Mouse (Mus musculus): ENCODE results near the gene Plac1. TPM values are rescaled to one million over a fixed set of nuclear protein-coding genes. Genes with fewer than 3 reads are reported as not detected.

Plac1 gene
- polyA plus RNA-seq, 1 experiment: not detected

GRCm38 (mm10) chrX:53049196-53049595, 190.7 kb downstream of the Plac1 start:
- TF ChIP-seq POLR2A (IDR thresholded peaks at IDR 0.05; ENCODE audit: borderline replicate concordance, control insufficient read depth, low read depth, low read length): no peak
- TF ChIP-seq CTCF (IDR thresholded peaks at IDR 0.05; ENCODE audit: control insufficient read depth, insufficient read depth, low read length): no peak
- WGBS: 48% methylated on average over 4 of the region's 4 CpGs

GRCm38 (mm10) chrX:53046911-53047310, 193.0 kb downstream of the Plac1 start:
- TF ChIP-seq CTCF (IDR thresholded peaks at IDR 0.05; ENCODE audit: control insufficient read depth, insufficient read depth, low read length) (no peak), POLR2A (IDR thresholded peaks at IDR 0.05; ENCODE audit: borderline replicate concordance, control insufficient read depth, low read depth, low read length) (no peak)
- H3K4me1 ChIP-seq (ENCODE audit: control insufficient read depth, insufficient read depth, low read length): no peaks in the 10 kb centered on the region; the same call in 1 of the 2 replicates
- WGBS: 60% methylated on average over 2 of the region's 2 CpGs

More at GRCm38 (mm10) chrX:53049196-53049595, 190.7 kb downstream of the Plac1 start:
- Histone ChIP-seq H3K27ac (ENCODE audit: control insufficient read depth, insufficient read depth, low read depth, low read length, poor library complexity) (no peak overlapping the region), H3K4me1 (ENCODE audit: control insufficient read depth, insufficient read depth, low read length) (no peaks in the 10 kb centered on the region; the same call in 1 of the 2 replicates), H3K4me3 (replicated peaks; ENCODE audit: control insufficient read depth, low read depth, low read length) (no peak overlapping the region)

GRCm38 (mm10) chrX:53046033-53046432, 193.9 kb downstream of the Plac1 start:
- no peak for TF ChIP-seq CTCF (IDR thresholded peaks at IDR 0.05; ENCODE audit: control insufficient read depth, insufficient read depth, low read length)
- TF ChIP-seq POLR2A (IDR thresholded peaks at IDR 0.05; ENCODE audit: borderline replicate concordance, control insufficient read depth, low read depth, low read length): no peak
- WGBS: 80% methylated on average over 4 of the region's 4 CpGs
- H3K27ac ChIP-seq (ENCODE audit: control insufficient read depth, insufficient read depth, low read depth, low read length, poor library complexity): no peak overlapping the region

More at GRCm38 (mm10) chrX:53046911-53047310, 193.0 kb downstream of the Plac1 start:
- Histone ChIP-seq H3K27ac (ENCODE audit: control insufficient read depth, insufficient read depth, low read depth, low read length, poor library complexity) (no peak overlapping the region), H3K4me3 (replicated peaks; ENCODE audit: control insufficient read depth, low read depth, low read length) (no peak overlapping the region)

GRCm38 (mm10) chrX:53045187-53045903, 194.6 kb downstream of the Plac1 start:
- Histone ChIP-seq H3K4me3 (replicated peaks; ENCODE audit: control insufficient read depth, low read depth, low read length) (no peak overlapping the region), H3K27ac (ENCODE audit: control insufficient read depth, insufficient read depth, low read depth, low read length, poor library complexity) (no peak overlapping the region), H3K4me1 (ENCODE audit: control insufficient read depth, insufficient read depth, low read length) (no peaks in the 10 kb centered on the region; the same call in 1 of the 2 replicates)
- TF ChIP-seq CTCF (IDR thresholded peaks at IDR 0.05; ENCODE audit: control insufficient read depth, insufficient read depth, low read length): no peak
- TF ChIP-seq POLR2A (IDR thresholded peaks at IDR 0.05; ENCODE audit: borderline replicate concordance, control insufficient read depth, low read depth, low read length): no peak
- 20% methylated on average over 10 of the region's 10 CpGs for WGBS

More at GRCm38 (mm10) chrX:53046033-53046432, 193.9 kb downstream of the Plac1 start:
- Histone ChIP-seq H3K4me1 (ENCODE audit: control insufficient read depth, insufficient read depth, low read length) (no peaks in the 10 kb centered on the region; the same call in 1 of the 2 replicates), H3K4me3 (replicated peaks; ENCODE audit: control insufficient read depth, low read depth, low read length) (no peak overlapping the region)

GRCm38 (mm10) chrX:53041006-53041405, 198.9 kb downstream of the Plac1 start:
- no peak overlapping the region for H3K27ac ChIP-seq (ENCODE audit: control insufficient read depth, insufficient read depth, low read depth, low read length, poor library complexity)
- TF ChIP-seq CTCF (IDR thresholded peaks at IDR 0.05; ENCODE audit: control insufficient read depth, insufficient read depth, low read length) (no peak), POLR2A (IDR thresholded peaks at IDR 0.05; ENCODE audit: borderline replicate concordance, control insufficient read depth, low read depth, low read length) (no peak)
- WGBS: 80% methylated on average over 6 of the region's 6 CpGs
- H3K4me3 ChIP-seq (replicated peaks; ENCODE audit: control insufficient read depth, low read depth, low read length): no peak overlapping the region
- no peaks in the 10 kb centered on the region; the same call in 1 of the 2 replicates for H3K4me1 ChIP-seq (ENCODE audit: control insufficient read depth, insufficient read depth, low read length)

GRCm38 (mm10) chrX:53040138-53040537, 199.8 kb downstream of the Plac1 start:
- 83% methylated on average over 6 of the region's 6 CpGs for WGBS
- TF ChIP-seq CTCF (IDR thresholded peaks at IDR 0.05; ENCODE audit: control insufficient read depth, insufficient read depth, low read length) (no peak), POLR2A (IDR thresholded peaks at IDR 0.05; ENCODE audit: borderline replicate concordance, control insufficient read depth, low read depth, low read length) (no peak)
- no peak overlapping the region for H3K27ac ChIP-seq (ENCODE audit: control insufficient read depth, insufficient read depth, low read depth, low read length, poor library complexity)
- H3K4me3 ChIP-seq (replicated peaks; ENCODE audit: control insufficient read depth, low read depth, low read length): no peak overlapping the region
- no peaks in the 10 kb centered on the region for H3K4me1 ChIP-seq (ENCODE audit: control insufficient read depth, insufficient read depth, low read length)

GRCm38 (mm10) chrX:53039651-53040050, 200.3 kb downstream of the Plac1 start:
- Histone ChIP-seq H3K4me1 (ENCODE audit: control insufficient read depth, insufficient read depth, low read length) (no peaks in the 10 kb centered on the region), H3K4me3 (replicated peaks; ENCODE audit: control insufficient read depth, low read depth, low read length) (no peak overlapping the region), H3K27ac (ENCODE audit: control insufficient read depth, insufficient read depth, low read depth, low read length, poor library complexity) (no peak overlapping the region)
- 81% methylated on average over 5 of the region's 5 CpGs for WGBS
- no peak for TF ChIP-seq CTCF (IDR thresholded peaks at IDR 0.05; ENCODE audit: control insufficient read depth, insufficient read depth, low read length)
- TF ChIP-seq POLR2A (IDR thresholded peaks at IDR 0.05; ENCODE audit: borderline replicate concordance, control insufficient read depth, low read depth, low read length): no peak

- no peak overlapping the region for H3K27ac ChIP-seq (ENCODE audit: control insufficient read depth, insufficient read depth, low read depth, low read length, poor library complexity)
- H3K4me1 ChIP-seq (ENCODE audit: control insufficient read depth, insufficient read depth, low read length): no peaks in the 10 kb centered on the region
- H3K4me3 ChIP-seq (replicated peaks; ENCODE audit: control insufficient read depth, low read depth, low read length): no peak overlapping the region
- TF ChIP-seq CTCF (IDR thresholded peaks at IDR 0.05; ENCODE audit: control insufficient read depth, insufficient read depth, low read length) (no peak), POLR2A (IDR thresholded peaks at IDR 0.05; ENCODE audit: borderline replicate concordance, control insufficient read depth, low read depth, low read length) (no peak)
- 42% methylated on average over 4 of the region's 4 CpGs for WGBS
Measured at GRCm38 (mm10) chrX:53038194-53038593, 201.7 kb downstream of the Plac1 start.
